Mouse (Mus musculus): ENCODE results near the gene Flt3. TPM values are rescaled to one million over a fixed set of nuclear protein-coding genes. Genes with fewer than 3 reads are reported as not detected.

The Flt3 gene
- 0.16 and 0.28 TPM in 2 replicates for polyA plus RNA-seq (2012; rRNA removed)

GRCm38 (mm10) chr5:147399843-147400504 is at the start of gene Flt3:
Gene Flt3, minus strand, starts transcription at chr5:147400489.

GRCm38 (mm10) chr5:147429535-147430305 is 29.4 kb upstream of the Flt3 start, which contains the start of gene Pan3:
Gene Pan3, plus strand, starts transcription at chr5:147430161.

GRCm38 (mm10) chr5:147322183-147322582 is 78.1 kb downstream of the Flt3 start, which contains the start of gene Urad:
Gene Urad, minus strand, starts transcription at chr5:147322440.

GRCm38 (mm10) chr5:147306638-147307397 is 93.5 kb downstream of the Flt3 start, which contains the start of gene Cdx2:
Gene Cdx2, minus strand, starts transcription at chr5:147307270.

Other genes with a start within 250 kb of the Flt3 start
- 8.2 and 16.4 TPM in 2 replicates for gene Gsx1, start 211.8 kb downstream of the Flt3 start, polyA plus RNA-seq (2012; rRNA removed)
- 0.14 and 0.18 TPM in 2 replicates for gene Pdx1, start 130.5 kb downstream of the Flt3 start, polyA plus RNA-seq (2012; rRNA removed)
- gene Cdx2, start 93.2 kb downstream of the Flt3 start, polyA plus RNA-seq (2012; rRNA removed), result 0.06 and 0.17 TPM in 2 replicates
- not detected in 2 replicates for gene Urad, start 78.0 kb downstream of the Flt3 start, polyA plus RNA-seq (2012; rRNA removed)
- gene Pan3, start 29.7 kb upstream of the Flt3 start, polyA plus RNA-seq (2012; rRNA removed), result 41.8 and 60.3 TPM in 2 replicates

Data from central nervous system, embryonic 11.5 days (tissue).